ENCODE assay signal across 8 mouse cellular contexts in the genomic region with DNA sequence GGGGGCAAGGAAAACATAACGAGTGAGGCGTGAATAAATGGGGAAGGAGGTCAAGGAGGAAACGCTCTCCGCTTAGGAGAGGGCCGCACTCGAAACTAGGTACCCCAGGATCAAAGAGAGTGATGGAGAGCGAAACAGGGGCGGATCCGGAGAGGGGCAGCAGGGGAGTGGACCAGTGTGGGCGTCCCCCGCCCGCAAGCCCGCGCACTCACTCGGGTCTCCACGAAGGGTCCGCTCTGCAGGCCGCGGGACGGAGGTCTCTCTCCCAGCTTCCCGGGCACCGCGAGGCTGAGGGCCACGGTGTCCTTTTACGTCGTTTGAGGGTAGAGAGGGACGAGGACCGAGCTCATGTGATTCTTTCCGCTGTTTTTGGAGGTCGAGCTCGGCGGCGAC. TPM values are rescaled to one million over a fixed set of nuclear protein-coding genes. Genes with fewer than 3 reads are reported as not detected.
A peak's percentile ranks its signal among the peaks of the same experiment; 100 is the strongest.
DNase-seq lines count a peak whose midpoint lies in the region; ATAC-seq lines count a peak whose summit lies in the region.

No protein-coding gene starts in this region.

- no peaks in the 10 kb centered on the region for H3K36me3 ChIP-seq in neural tube, embryonic 11.5 days (ENCODE audit: control insufficient read depth, insufficient read depth, low read length)
- H3K36me3 ChIP-seq in embryonic facial prominence, embryonic 15.5 days, result peaks cover 9% of the 10 kb centered on the region; the same call in 1 of the 2 replicates
- H3K36me3 ChIP-seq in hindbrain, embryonic 16.5 days (ENCODE audit: control insufficient read depth, insufficient read depth, low read length), result no peaks in the 10 kb centered on the region
- peaks cover 26% of the 10 kb centered on the region for H3K36me3 ChIP-seq in midbrain, embryonic 10.5 days

- WGBS in neural tube, embryonic 11.5 days, result 0% methylated on average over 28 of the region's 33 CpGs
- under 1% methylated on average over 33 of the region's 33 CpGs for WGBS in embryonic facial prominence, embryonic 15.5 days
- WGBS in hindbrain, embryonic 16.5 days, result 0% methylated on average over 31 of the region's 33 CpGs
- WGBS in midbrain, embryonic 10.5 days, result under 1% methylated on average over 33 of the region's 33 CpGs

- peak overlapping the region; percentile 60; the same call in 1 of the 2 replicates for H3K27ac ChIP-seq in neural tube, embryonic 11.5 days (ENCODE audit: low read depth, low read length)
- peak overlapping the region; percentile 99 for H3K27ac ChIP-seq in embryonic facial prominence, embryonic 15.5 days (replicated peaks)
- peak overlapping the region; percentile 95 for H3K27ac ChIP-seq in hindbrain, embryonic 16.5 days (ENCODE audit: low read depth, low read length)
- H3K27ac ChIP-seq in midbrain, embryonic 10.5 days (replicated peaks), result peak overlapping the region; percentile 94

- no peak for ATAC-seq in neural tube, embryonic 11.5 days (ENCODE audit: insufficient read depth, low FRiP score, low TSS enrichment)
- ATAC-seq in embryonic facial prominence, embryonic 15.5 days (ENCODE audit: insufficient number of reproducible peaks, low FRiP score, low TSS enrichment, low read depth), result no peak
- 0 out of 2 replicates have a peak, but pooled peaks have one; percentile 5 for ATAC-seq in hindbrain, embryonic 16.5 days
- ATAC-seq in activated CD4-positive, CD25-positive, alpha-beta regulatory T cell, adult 4 months, result no peak

- H3K4me3 ChIP-seq in neural tube, embryonic 11.5 days (ENCODE audit: low read depth, low read length), result peak overlapping the region; percentile 94
- H3K4me3 ChIP-seq in embryonic facial prominence, embryonic 15.5 days (replicated peaks), result peak overlapping the region; percentile 95
- H3K4me3 ChIP-seq in hindbrain, embryonic 16.5 days (ENCODE audit: low read length), result peak overlapping the region; percentile 91
- peak overlapping the region; percentile 95 for H3K4me3 ChIP-seq in midbrain, embryonic 10.5 days

- no peaks in the 10 kb centered on the region for H3K9me3 ChIP-seq in neural tube, embryonic 11.5 days (ENCODE audit: control insufficient read depth, low read length)
- no peaks in the 10 kb centered on the region for H3K9me3 ChIP-seq in embryonic facial prominence, embryonic 15.5 days (replicated peaks)
- no peaks in the 10 kb centered on the region for H3K9me3 ChIP-seq in hindbrain, embryonic 16.5 days (ENCODE audit: control insufficient read depth, low read length)
- no peaks in the 10 kb centered on the region for H3K9me3 ChIP-seq in midbrain, embryonic 10.5 days (replicated peaks)

- no peak for DNase-seq in neural tube, embryonic 11.5 days (ENCODE audit: low spot score)
- no peak for DNase-seq in neural tube, embryonic 10.5 days (ENCODE audit: extremely low spot score, low spot score)
- no peak for DNase-seq in midbrain, embryonic 10.5 days (ENCODE audit: low spot score)
- DNase-seq in T-cell, adult 2 months (ENCODE audit: low spot score), result no peak
- no peak for DNase-seq in natural killer cell, adult 2 months (ENCODE audit: low spot score in 2 of 2)

- H3K27me3 ChIP-seq in neural tube, embryonic 11.5 days (ENCODE audit: control insufficient read depth, insufficient read depth, low read length), result no peaks in the 10 kb centered on the region
- no peaks in the 10 kb centered on the region for H3K27me3 ChIP-seq in embryonic facial prominence, embryonic 15.5 days
- H3K27me3 ChIP-seq in hindbrain, embryonic 16.5 days (replicated peaks; ENCODE audit: control insufficient read depth, insufficient read depth, low read length), result no peaks in the 10 kb centered on the region
- no peaks in the 10 kb centered on the region for H3K27me3 ChIP-seq in midbrain, embryonic 10.5 days (ENCODE audit: low read depth, poor library complexity, severe bottlenecking)

- peak overlapping the region; percentile 97 for H3K4me2 ChIP-seq in neural tube, embryonic 11.5 days (ENCODE audit: low read depth)
- H3K4me2 ChIP-seq in embryonic facial prominence, embryonic 15.5 days (replicated peaks), result peak overlapping the region; percentile 81
- peak overlapping the region; percentile 96 for H3K4me2 ChIP-seq in hindbrain, embryonic 16.5 days (ENCODE audit: low read length)

- peak overlapping the region; percentile 79 for H3K9ac ChIP-seq in neural tube, embryonic 11.5 days (ENCODE audit: low read length)
- H3K9ac ChIP-seq in embryonic facial prominence, embryonic 15.5 days, result peak overlapping the region; percentile 92
- H3K9ac ChIP-seq in hindbrain, embryonic 16.5 days (ENCODE audit: low read depth, low read length), result peak overlapping the region; percentile 92

- H3K4me1 ChIP-seq in neural tube, embryonic 11.5 days (ENCODE audit: control insufficient read depth, insufficient read depth, low read length), result peaks cover 12% of the 10 kb centered on the region; the same call in 1 of the 2 replicates
- peaks cover 16% of the 10 kb centered on the region for H3K4me1 ChIP-seq in embryonic facial prominence, embryonic 15.5 days
- peaks cover 23% of the 10 kb centered on the region for H3K4me1 ChIP-seq in hindbrain, embryonic 16.5 days (ENCODE audit: control insufficient read depth, insufficient read depth, low read depth, low read length)
- peaks cover 40% of the 10 kb centered on the region for H3K4me1 ChIP-seq in midbrain, embryonic 10.5 days

RNA-seq across cellular contexts. Expression of a gene that starts 0.9 kb away (rescaled TPM):
- polyA plus RNA-seq in neural tube, embryonic 11.5 days (2014; fragmentation: Nextera tagmentation; extraction: Ambion mirVana), result 15.8 and 15.9 TPM in 2 replicates
- polyA plus RNA-seq in embryonic facial prominence, embryonic 15.5 days (2015; fragmentation: Nextera tagmentation; extraction: Ambion mirVana), result 31.4 and 33.8 TPM in 2 replicates
- 15.7 and 18.4 TPM in 2 replicates for polyA plus RNA-seq in hindbrain, embryonic 16.5 days (2015; fragmentation: Nextera tagmentation; extraction: Ambion mirVana)
- polyA plus RNA-seq in midbrain, embryonic 10.5 days (2016; fragmentation: Nextera tagmentation; extraction: Ambion mirVana), result 17.7 and 19.6 TPM in 2 replicates
- polyA plus RNA-seq in activated CD4-positive, CD25-positive, alpha-beta regulatory T cell, adult 4 months (2017; shearing (Covaris generic)), result 10 to 100 TPM; 25.8 to 45.6 TPM

RNA-seq across cellular contexts. Expression of a gene that starts 14.0 kb away (rescaled TPM):
- 197 and 203 TPM in 2 replicates for polyA plus RNA-seq in neural tube, embryonic 11.5 days (2014; fragmentation: Nextera tagmentation; extraction: Ambion mirVana)
- polyA plus RNA-seq in embryonic facial prominence, embryonic 15.5 days (2015; fragmentation: Nextera tagmentation; extraction: Ambion mirVana), result 133 and 145 TPM in 2 replicates
- 118 and 122 TPM in 2 replicates for polyA plus RNA-seq in hindbrain, embryonic 16.5 days (2015; fragmentation: Nextera tagmentation; extraction: Ambion mirVana)
- 224 and 252 TPM in 2 replicates for polyA plus RNA-seq in midbrain, embryonic 10.5 days (2016; fragmentation: Nextera tagmentation; extraction: Ambion mirVana)
- 100 to 1,000 TPM in 1 of 2 experiments, 10 to 100 TPM in 1; 91.8 to 102 TPM for polyA plus RNA-seq in activated CD4-positive, CD25-positive, alpha-beta regulatory T cell, adult 4 months (2017; shearing (Covaris generic))

RNA-seq across cellular contexts. Expression of a gene that starts 14.4 kb away (rescaled TPM):
- 190 and 200 TPM in 2 replicates for polyA plus RNA-seq in neural tube, embryonic 11.5 days (2014; fragmentation: Nextera tagmentation; extraction: Ambion mirVana)
- polyA plus RNA-seq in embryonic facial prominence, embryonic 15.5 days (2015; fragmentation: Nextera tagmentation; extraction: Ambion mirVana), result 156 and 164 TPM in 2 replicates
- 333 and 346 TPM in 2 replicates for polyA plus RNA-seq in hindbrain, embryonic 16.5 days (2015; fragmentation: Nextera tagmentation; extraction: Ambion mirVana)
- 152 and 163 TPM in 2 replicates for polyA plus RNA-seq in midbrain, embryonic 10.5 days (2016; fragmentation: Nextera tagmentation; extraction: Ambion mirVana)
- polyA plus RNA-seq in activated CD4-positive, CD25-positive, alpha-beta regulatory T cell, adult 4 months (2017; shearing (Covaris generic)), result 100 to 1,000 TPM in 1 of 2 experiments, 10 to 100 TPM in 1; 84.4 to 105 TPM

RNA-seq across cellular contexts. Expression of a gene that starts 55.5 kb away (rescaled TPM):
- 13.7 and 14.1 TPM in 2 replicates for polyA plus RNA-seq in neural tube, embryonic 11.5 days (2014; fragmentation: Nextera tagmentation; extraction: Ambion mirVana)
- 31.1 and 32.3 TPM in 2 replicates for polyA plus RNA-seq in embryonic facial prominence, embryonic 15.5 days (2015; fragmentation: Nextera tagmentation; extraction: Ambion mirVana)
- polyA plus RNA-seq in hindbrain, embryonic 16.5 days (2015; fragmentation: Nextera tagmentation; extraction: Ambion mirVana), result 22.9 and 23.1 TPM in 2 replicates
- polyA plus RNA-seq in midbrain, embryonic 10.5 days (2016; fragmentation: Nextera tagmentation; extraction: Ambion mirVana), result 15.7 and 19.0 TPM in 2 replicates
- 1 to 10 TPM; 5.2 to 7.3 TPM for polyA plus RNA-seq in activated CD4-positive, CD25-positive, alpha-beta regulatory T cell, adult 4 months (2017; shearing (Covaris generic))
